Mouse (Mus musculus): ENCODE results near the gene Arrdc2.

- TF ChIP-seq CTCF (IDR thresholded peaks at IDR 0.05; ENCODE audit: borderline replicate concordance, insufficient read depth, low read length): no peak
- TF ChIP-seq POLR2A (IDR thresholded peaks at IDR 0.05; ENCODE audit: low read depth, low read length): no peak
These were observed 46.1 kb upstream of the Arrdc2 start for GRCm38 (mm10) chr8:70885612-70886011.
